Mouse (Mus musculus) neural tube, embryonic 14.5 days (tissue): ENCODE results near the gene Figla. TPM values are rescaled to one million over a fixed set of nuclear protein-coding genes. Genes with fewer than 3 reads are reported as not detected.
"Not testable (repeated sequence)": the region's sequence is repeated elsewhere in the genome, so short reads cannot be mapped to it uniquely, and the experiment has no call there.

ENCODE experiments used
- ATAC-seq: fragments of 200-750 bp; cut with Nextera tagmentation; 2 replicates; pipeline ENCODE4 v1.8.0; 2017; ENCODE audit warnings: low read depth, mild to moderate bottlenecking, moderate TSS enrichment, moderate library complexity
- H3K27ac ChIP-seq: fragments of 300-500 bp; sonication (generic); 2 replicates; pipeline ENCODE4 v1.5.1; 2014; ENCODE audit warnings: low read depth, mild to moderate bottlenecking, control low read depth, low read length, moderate library complexity, mixed read lengths
- H3K27me3 ChIP-seq: fragments of 300-500 bp; sonication (generic); 2 replicates; pipeline ENCODE4 v1.6.1; 2014; ENCODE audit warnings: low read length; ENCODE audit not compliant: control insufficient read depth, insufficient read depth
- H3K36me3 ChIP-seq: fragments of 300-500 bp; sonication (generic); 2 replicates; pipeline ENCODE4 v1.6.1; 2014; ENCODE audit warnings: low read length, mixed read lengths; ENCODE audit not compliant: control insufficient read depth, insufficient read depth
- H3K4me1 ChIP-seq: fragments of 300-500 bp; sonication (generic); 2 replicates; pipeline ENCODE4 v1.6.1; 2014; ENCODE audit warnings: low read length; ENCODE audit not compliant: control insufficient read depth, insufficient read depth
- H3K4me2 ChIP-seq: fragments of 300-500 bp; sonication (generic); 2 replicates; pipeline ENCODE4 v1.6.1; 2014; ENCODE audit warnings: mild to moderate bottlenecking, low read depth, low read length, control low read depth
- H3K4me3 ChIP-seq: fragments of 300-500 bp; sonication (generic); 2 replicates; pipeline ENCODE4 v1.5.1; 2014; ENCODE audit warnings: low read depth, low read length, control low read depth, mixed read lengths
- H3K9ac ChIP-seq: fragments of 300-500 bp; sonication (generic); replicated peaks from 2 replicates; pipeline ENCODE4 v1.6.1; 2014; ENCODE audit warnings: low read depth, mild to moderate bottlenecking, control low read depth, low read length, mixed read lengths
- H3K9me3 ChIP-seq: fragments of 300-500 bp; sonication (generic); 2 replicates; pipeline ENCODE4 v1.6.1; 2016; ENCODE audit warnings: low read length; ENCODE audit not compliant: control insufficient read depth
- WGBS: fragments of 180-500 bp; shearing (Covaris S2); extraction: QIAGEN DNeasy Blood & Tissue Kit; methylation state at CpG from one replicate; pipeline ENCODE4 v1.1.7; 2014; 5-methylcytosine and 5-hydroxymethylcytosine counted together
- polyA plus RNA-seq: library from polyadenylated mRNA; unstranded; fragments of >200 nt; fragmentation: Nextera tagmentation; extraction: Ambion mirVana; gene quantifications from 2 replicates; pipeline ENCODE4 v1.2.1, GENCODE M21; 2014

Gene Figla
- polyA plus RNA-seq, 1 experiment from 2014 or later, result not detected

GRCm38 (mm10) chr6:85984351-85984750, 31.6 kb upstream of the Figla start:
- no peaks in the 10 kb centered on the region for H3K9me3 ChIP-seq
- no peaks in the 10 kb centered on the region for H3K36me3 ChIP-seq
- H3K27me3 ChIP-seq, result no peaks in the 10 kb centered on the region
- no peaks in the 10 kb centered on the region for H3K4me1 ChIP-seq
- ATAC-seq, result no peak
- H3K4me2 ChIP-seq, result no peak overlapping the region
- H3K9ac ChIP-seq, result no peak overlapping the region
- no peak overlapping the region for H3K27ac ChIP-seq
- WGBS, result 76% methylated on average over 8 of the region's 8 CpGs
- no peak overlapping the region for H3K4me3 ChIP-seq

- not testable (repeated sequence) for H3K27me3 ChIP-seq, H3K9ac ChIP-seq, H3K36me3 ChIP-seq, H3K9me3 ChIP-seq, H3K4me1 ChIP-seq, H3K4me2 ChIP-seq, H3K4me3 ChIP-seq, H3K27ac ChIP-seq, ATAC-seq
- WGBS, result 92% methylated on average over 5 of the region's 5 CpGs
These were observed 26.4 kb upstream of the Figla start for GRCm38 (mm10) chr6:85989570-85989969.

- not testable (repeated sequence) for H3K27me3 ChIP-seq
- 96% methylated on average over 5 of the region's 5 CpGs for WGBS
These were observed 25.2 kb upstream of the Figla start for GRCm38 (mm10) chr6:85990774-85991173.

GRCm38 (mm10) chr6:86003405-86003925, 12.5 kb upstream of the Figla start:
- Histone ChIP-seq H3K36me3 (no peaks in the 10 kb centered on the region), H3K27me3 (no peaks in the 10 kb centered on the region), H3K9me3 (no peaks in the 10 kb centered on the region), H3K4me1 (no peaks in the 10 kb centered on the region), H3K27ac (no peak overlapping the region), H3K9ac (no peak overlapping the region), H3K4me2 (no peak overlapping the region), H3K4me3 (no peak overlapping the region)
- 67% methylated on average over 18 of the region's 18 CpGs for WGBS
- no peak for ATAC-seq

More at GRCm38 (mm10) chr6:85990774-85991173, 25.2 kb upstream of the Figla start:
- H3K36me3 ChIP-seq, H3K4me2 ChIP-seq, H3K4me3 ChIP-seq, H3K4me1 ChIP-seq, H3K27ac ChIP-seq, ATAC-seq, H3K9ac ChIP-seq, H3K9me3 ChIP-seq: not testable (repeated sequence)

DNA sequence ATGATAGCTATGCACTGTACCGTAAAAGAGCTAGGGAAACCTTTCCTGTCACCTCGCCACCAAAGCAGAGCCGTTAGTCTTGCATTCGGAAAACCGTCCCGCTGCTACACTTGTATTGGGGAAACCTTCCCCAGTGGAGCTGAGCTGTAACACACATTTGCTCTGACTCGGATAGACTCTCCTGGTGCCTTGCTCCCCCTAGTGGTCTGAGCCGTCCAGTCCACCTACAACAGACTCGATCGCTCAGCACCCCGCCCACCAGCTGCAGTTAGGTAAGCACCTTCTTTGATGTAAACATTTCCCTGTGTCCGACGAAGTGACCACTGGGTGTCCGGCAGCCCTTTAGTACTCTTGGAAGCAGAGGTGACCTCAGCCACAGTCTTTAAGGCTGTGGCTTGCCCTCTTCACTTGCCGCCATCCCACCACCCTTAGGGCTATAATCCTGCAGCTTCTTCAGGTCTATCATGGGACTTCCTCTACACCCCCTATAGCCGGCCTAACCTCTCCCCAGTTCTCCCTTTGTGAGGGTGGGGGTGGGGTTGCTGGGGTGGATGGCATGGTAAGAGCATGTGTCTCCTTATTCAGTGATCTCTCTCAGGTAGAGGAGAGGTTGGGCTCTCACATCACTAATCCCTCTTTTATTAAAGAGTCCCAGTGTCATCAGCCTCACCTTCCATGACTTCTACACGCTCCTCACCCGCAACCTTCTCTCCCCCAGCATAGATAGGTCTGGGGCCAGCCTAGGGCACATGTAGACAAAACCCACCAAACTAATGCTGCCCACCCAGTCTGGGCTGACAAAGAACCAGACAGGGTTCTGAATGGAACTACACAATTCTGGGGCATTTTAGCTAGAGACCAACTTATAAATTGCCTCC, 11.5 kb upstream of the Figla start:
- no peaks in the 10 kb centered on the region for H3K27me3 ChIP-seq
- WGBS, result 15% methylated on average over 18 of the region's 18 CpGs
- no peak overlapping the region for H3K4me3 ChIP-seq
- no peak overlapping the region for H3K27ac ChIP-seq
- H3K9me3 ChIP-seq, result no peaks in the 10 kb centered on the region
- ATAC-seq, result peak; percentile 92
- no peaks in the 10 kb centered on the region for H3K4me1 ChIP-seq
- H3K36me3 ChIP-seq, result no peaks in the 10 kb centered on the region
- peak overlapping the region; percentile 36; the same call in 1 of the 2 replicates for H3K4me2 ChIP-seq
- H3K9ac ChIP-seq, result no peak overlapping the region

DNA sequence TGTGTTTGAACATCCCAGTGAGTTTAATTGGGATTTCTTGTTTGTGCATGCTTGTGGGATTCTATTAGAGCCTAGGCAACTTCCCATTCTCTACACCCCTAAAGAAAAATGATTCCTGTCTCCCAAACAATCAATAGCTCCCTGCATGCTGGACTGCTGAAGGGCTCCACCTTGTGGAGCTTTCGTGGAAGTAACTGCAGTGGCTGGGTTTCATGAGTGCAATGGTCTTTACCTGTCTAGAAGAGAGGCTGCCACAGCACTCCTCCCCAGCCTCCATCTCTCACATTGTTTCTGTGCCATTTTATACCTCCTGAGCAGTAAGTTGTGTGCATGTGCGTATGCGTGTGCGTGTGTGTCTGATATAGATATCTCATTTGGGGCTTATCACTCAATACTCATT, 6.0 kb upstream of the Figla start:
- Histone ChIP-seq H3K27ac (peak overlapping the region; percentile 10; the same call in 1 of the 2 replicates), H3K27me3 (no peaks in the 10 kb centered on the region), H3K9ac (no peak overlapping the region), H3K4me1 (no peaks in the 10 kb centered on the region), H3K9me3 (no peaks in the 10 kb centered on the region), H3K36me3 (no peaks in the 10 kb centered on the region), H3K4me3 (no peak overlapping the region), H3K4me2 (no peak overlapping the region)
- 38% methylated on average over 4 of the region's 4 CpGs for WGBS
- ATAC-seq, result peak; percentile 58; the same call in 1 of the 2 replicates

DNA sequence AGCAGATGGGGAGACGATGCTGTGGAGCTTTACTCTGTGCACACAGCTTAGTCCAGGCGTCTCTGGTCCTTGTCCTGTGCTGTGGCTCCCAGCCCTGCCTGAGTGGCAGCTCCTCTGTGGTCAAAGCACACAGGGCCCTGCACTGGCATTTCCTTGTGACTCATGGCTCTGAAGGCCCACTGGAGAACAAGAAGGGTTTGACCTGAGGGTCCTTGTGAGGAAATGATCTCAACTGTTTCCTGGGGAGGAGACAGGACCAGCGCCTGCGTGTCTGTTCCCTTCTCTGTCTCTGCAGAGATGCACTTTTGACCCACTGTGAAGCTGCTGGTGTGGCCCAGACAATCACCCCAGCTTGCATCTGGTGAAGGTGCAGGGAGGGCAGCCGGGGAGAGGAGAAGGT, 1.2 kb upstream of the Figla start:
- not testable (repeated sequence) for H3K4me1 ChIP-seq, H3K27me3 ChIP-seq, H3K9me3 ChIP-seq, H3K36me3 ChIP-seq, ATAC-seq, H3K27ac ChIP-seq, H3K9ac ChIP-seq, H3K4me2 ChIP-seq, H3K4me3 ChIP-seq
- 79% methylated on average over 5 of the region's 5 CpGs for WGBS

- ATAC-seq, result no peak; the same call in 1 of the 2 replicates
- 91% methylated on average over 20 of the region's 23 CpGs for WGBS
These were observed 901 bp downstream of the Figla start for GRCm38 (mm10) chr6:86016793-86017350.

More at GRCm38 (mm10) chr6:86016793-86017350, 901 bp downstream of the Figla start:
- no peak overlapping the region for H3K4me2 ChIP-seq
- no peaks in the 10 kb centered on the region for H3K36me3 ChIP-seq
- no peak overlapping the region for H3K27ac ChIP-seq
- H3K9ac ChIP-seq, result no peak overlapping the region
- H3K27me3 ChIP-seq, result no peaks in the 10 kb centered on the region
- no peak overlapping the region for H3K4me3 ChIP-seq
- H3K9me3 ChIP-seq, result no peaks in the 10 kb centered on the region
- no peaks in the 10 kb centered on the region for H3K4me1 ChIP-seq
